Mouse (Mus musculus): ENCODE results near the gene Calca.

DNA sequence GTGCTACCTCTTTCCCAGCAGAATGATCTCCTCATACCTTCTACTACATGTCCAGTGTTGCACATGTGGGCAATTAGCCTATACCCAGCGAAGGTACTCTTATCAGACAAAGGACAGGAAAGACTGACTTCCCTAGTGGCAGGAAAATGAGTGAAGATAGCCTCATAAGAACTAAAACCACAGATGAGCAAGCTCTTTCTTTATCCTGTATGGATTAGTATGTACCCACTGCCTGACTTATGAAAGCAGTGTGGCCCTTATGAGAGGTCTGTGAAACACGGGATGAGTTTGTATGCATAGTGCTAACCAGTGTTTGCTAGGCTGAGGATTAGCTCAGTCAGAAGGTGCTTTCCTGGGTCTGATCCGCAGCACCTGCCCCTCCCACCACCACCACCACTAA, 13.6 kb upstream of the Calca start:
- no peak for TF ChIP-seq EP300 (IDR thresholded peaks at IDR 0.05; ENCODE audit: low read depth in 1 of 2, low read length in 2 of 2)
- no peak for TF ChIP-seq HCFC1 (IDR thresholded peaks at IDR 0.05; ENCODE audit: low read depth, low read length)
- TF ChIP-seq CHD2 (IDR thresholded peaks at IDR 0.05; ENCODE audit: low read length): no peak
- TF ChIP-seq CTCF (IDR thresholded peaks at IDR 0.05 in 2 of 3, conservative IDR thresholded peaks at IDR 0.05 in 1 of 3; ENCODE audit: control insufficient read depth in 1 of 3, insufficient read depth in 1 of 3, low read depth in 2 of 3, low read length in 3 of 3, poor library complexity in 1 of 3, severe bottlenecking in 1 of 3): no peak

All from MEL (cell line).